Mouse (Mus musculus) kidney, adult 8-10 months (tissue): ENCODE measurements around the gene Cmtm2b.
"Not testable (repeated sequence)": the region's sequence is repeated elsewhere in the genome, so short reads cannot be mapped to it uniquely, and the experiment has no call there.

Experiments
- DNase-seq, 2 experiments: peaks; one replicate each; pipeline ENCODE4 v3.0.0; 2022

The Cmtm2b gene

GRCm38 (mm10) chr8:104321930-104322329 is at the start of gene Cmtm2b:
Cmtm2b (plus strand) TSS chr8:104322230.
- DNase-seq: not testable (repeated sequence)

DNA sequence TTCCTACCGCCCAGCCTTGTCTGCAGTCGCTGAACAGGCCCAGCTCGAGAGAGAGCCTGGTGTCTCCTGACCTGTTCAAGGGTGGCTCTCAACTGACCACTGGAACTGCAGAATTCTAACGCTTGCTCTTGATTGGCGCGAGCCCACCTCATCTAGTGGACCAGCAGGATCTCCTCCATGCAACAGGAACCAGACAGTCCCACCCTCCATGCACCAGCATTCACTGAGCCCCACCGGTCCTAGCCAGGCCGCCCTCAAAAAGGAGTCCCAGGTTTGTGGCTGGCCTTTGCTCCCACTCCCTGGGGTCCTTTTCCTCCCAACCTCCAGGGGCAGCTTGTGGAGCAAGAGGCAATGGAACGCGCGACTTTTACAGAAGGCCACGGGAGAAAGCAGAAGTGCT is 28.9 kb upstream of the Cmtm2b start, which contains the start of gene Cmtm2a:
Gene Cmtm2a (minus strand): TSS at position 101 of the 400 bp plus-strand sequence.
- not testable (repeated sequence) for DNase-seq

GRCm38 (mm10) chr8:104294396-104294795 is 27.6 kb upstream of the Cmtm2b start:
- peak; percentile 13 to 52 for DNase-seq

- DNase-seq: not testable (repeated sequence)
These were observed 20.5 kb upstream of the Cmtm2b start for GRCm38 (mm10) chr8:104301577-104301976.

GRCm38 (mm10) chr8:104302536-104302935 is 19.5 kb upstream of the Cmtm2b start:
- not testable (repeated sequence) for DNase-seq

- no peak for DNase-seq
These were observed 17.1 kb upstream of the Cmtm2b start for GRCm38 (mm10) chr8:104304962-104305361.

GRCm38 (mm10) chr8:104308341-104308740 is 13.7 kb upstream of the Cmtm2b start:
- DNase-seq: not testable (repeated sequence)

DNA sequence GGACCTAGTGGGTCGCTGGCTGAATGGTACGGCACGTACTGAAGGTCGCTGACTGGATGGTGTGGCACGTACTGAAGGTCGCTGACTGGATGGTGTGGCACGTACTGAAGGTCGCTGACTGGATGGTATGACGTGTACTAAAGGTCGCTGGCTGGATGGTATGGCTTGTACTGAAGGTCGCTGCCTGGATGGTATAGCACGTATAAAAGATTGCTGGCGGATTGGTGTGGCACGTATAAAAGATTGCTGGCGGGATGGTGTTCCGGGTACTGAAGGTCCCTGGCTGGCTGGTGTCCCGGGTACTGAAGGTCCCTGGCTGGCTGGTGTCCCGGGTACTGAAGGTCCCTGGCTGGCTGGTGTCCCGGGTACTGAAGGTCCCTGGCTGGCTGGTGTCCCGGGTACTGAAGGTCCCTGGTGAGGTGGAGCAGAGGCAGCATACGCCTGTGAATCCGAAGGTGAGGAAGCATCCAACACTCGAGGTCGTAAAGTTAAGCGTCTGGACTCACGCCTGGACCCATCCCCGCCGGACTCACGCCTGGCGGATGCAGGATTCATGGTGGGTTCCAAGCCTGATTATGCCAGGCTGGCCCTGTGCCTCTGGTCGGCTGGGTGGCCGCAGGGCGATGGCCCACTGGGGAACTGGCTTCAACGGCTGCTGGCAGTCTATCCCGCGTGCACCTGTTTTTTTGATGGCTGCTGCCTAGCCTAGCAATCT is 12.4 kb upstream of the Cmtm2b start, which contains the start of the genes Gm45711 and Cmtm1:
Gene Gm45711 (minus strand): TSS at position 641 of the 715 bp plus-strand sequence.
Gene Cmtm1 (minus strand): TSS at position 705 of the 715 bp plus-strand sequence.
- peak in 1 of 2 experiments; percentile 4 for DNase-seq

DNA sequence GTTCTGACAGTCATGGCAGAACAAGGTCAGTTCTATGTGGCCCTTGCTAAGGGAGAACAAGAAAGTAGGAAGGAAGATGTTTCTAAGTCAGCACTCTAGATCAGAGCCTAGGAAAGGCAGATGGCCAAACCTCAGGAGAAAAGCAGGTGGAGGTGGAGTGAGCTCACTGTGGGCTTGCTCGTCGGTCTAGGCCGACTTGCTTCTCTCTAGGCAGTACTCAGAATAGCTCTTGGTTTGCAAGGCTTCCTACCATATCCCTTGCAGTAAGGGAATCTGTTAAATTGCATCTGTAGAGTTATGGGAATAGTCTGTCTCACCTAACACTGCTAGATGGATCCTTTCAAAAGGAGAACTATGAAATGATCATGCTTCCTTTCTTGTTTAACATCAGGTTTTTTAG is 10.0 kb upstream of the Cmtm2b start:
- DNase-seq: not testable (repeated sequence)

DNA sequence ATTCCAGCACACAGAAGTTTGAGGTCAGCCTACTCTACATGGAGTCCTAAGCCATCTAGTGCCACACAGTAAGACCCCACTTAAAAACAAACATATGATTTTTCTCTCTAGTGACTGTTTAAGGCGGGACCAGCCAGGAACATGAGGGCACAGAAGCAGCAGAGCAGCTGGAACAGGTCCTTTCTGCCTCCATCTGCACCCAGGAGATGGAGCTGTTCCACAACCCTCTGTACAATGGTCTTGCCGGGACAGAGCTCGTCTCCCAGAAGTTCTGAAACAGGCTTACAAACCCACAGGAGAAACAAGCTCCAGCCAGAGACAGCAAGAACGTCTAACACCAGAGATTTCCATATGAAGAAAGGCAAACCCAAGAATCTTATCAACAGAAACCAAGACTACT is 8.7 kb upstream of the Cmtm2b start:
- peak in 1 of 2 experiments; percentile 14 for DNase-seq

GRCm38 (mm10) chr8:104321267-104321666 is 763 bp upstream of the Cmtm2b start, which contains the start of gene Gm11020:
Gm11020 (plus strand) TSS chr8:104321567.
- not testable (repeated sequence) for DNase-seq

DNA sequence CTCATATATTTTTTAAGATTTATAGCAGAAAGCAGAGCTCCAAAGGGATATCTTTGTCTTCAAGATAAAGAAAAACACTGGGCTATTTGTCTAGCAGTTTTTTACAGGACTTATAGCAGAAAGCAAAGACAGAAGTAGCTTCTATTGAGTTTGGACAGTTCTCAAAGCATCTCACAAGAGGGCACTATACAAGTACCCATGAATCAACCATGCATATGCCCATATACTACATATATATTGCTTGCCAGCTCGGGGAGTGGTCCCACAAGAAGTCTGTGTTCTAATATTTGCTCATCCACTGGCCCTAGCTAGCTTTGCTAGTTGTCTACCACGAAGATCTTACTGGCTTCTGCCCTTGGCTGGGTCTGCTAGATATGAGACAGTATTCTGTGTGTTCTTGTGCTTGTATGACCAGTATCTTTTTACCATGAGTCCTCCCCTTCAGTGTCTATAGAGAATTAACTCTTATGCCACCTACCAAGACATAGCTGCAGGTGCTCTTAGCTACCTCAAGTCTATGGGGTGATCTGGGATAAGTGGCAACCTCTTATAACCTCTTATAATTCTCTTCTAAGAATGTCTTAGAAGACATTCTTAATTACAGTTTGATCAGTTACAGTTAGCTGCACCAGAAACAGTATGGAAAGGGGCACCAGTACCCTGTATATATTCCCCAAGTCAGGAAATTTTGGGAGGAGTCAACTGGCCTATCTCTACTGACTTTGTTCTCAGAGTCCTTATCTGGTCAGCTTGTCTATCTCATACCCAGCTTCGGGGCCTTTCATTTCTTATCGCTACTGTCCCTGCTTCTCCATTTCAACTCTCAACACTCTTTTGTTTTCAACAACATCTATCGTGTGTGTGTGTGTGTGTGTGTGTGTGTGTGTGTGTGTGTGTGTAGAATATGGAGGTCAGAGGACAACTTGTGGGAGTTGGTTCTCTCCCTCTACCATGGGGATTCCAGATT is 10.9 kb downstream of the Cmtm2b start:
- no peak for DNase-seq

- DNase-seq: no peak
These were observed 11.8 kb downstream of the Cmtm2b start for GRCm38 (mm10) chr8:104333786-104334185.

- no peak for DNase-seq
These were observed 12.2 kb downstream of the Cmtm2b start for GRCm38 (mm10) chr8:104334196-104334595.

- no peak for DNase-seq
These were observed 14.8 kb downstream of the Cmtm2b start for GRCm38 (mm10) chr8:104336806-104337205.

DNA sequence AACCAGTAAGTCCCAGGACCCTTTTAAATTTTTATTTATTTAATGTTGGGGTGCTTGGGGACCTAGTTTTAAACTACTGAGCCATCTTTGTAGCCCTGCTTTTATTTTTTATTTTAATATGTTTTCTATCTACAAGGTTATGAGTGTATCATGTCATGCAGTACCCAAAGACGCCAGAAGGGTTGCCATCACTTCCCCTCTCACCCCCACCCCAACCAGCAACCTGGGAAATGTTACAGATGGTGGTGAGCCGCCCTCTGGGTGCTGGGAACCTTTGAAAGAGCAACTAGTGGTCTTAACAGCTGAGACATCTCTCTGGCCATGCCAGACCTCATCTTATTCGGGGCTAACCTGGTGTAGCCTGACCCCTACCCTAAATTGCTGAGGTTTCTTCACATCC is 15.9 kb downstream of the Cmtm2b start:
- DNase-seq: no peak

DNA sequence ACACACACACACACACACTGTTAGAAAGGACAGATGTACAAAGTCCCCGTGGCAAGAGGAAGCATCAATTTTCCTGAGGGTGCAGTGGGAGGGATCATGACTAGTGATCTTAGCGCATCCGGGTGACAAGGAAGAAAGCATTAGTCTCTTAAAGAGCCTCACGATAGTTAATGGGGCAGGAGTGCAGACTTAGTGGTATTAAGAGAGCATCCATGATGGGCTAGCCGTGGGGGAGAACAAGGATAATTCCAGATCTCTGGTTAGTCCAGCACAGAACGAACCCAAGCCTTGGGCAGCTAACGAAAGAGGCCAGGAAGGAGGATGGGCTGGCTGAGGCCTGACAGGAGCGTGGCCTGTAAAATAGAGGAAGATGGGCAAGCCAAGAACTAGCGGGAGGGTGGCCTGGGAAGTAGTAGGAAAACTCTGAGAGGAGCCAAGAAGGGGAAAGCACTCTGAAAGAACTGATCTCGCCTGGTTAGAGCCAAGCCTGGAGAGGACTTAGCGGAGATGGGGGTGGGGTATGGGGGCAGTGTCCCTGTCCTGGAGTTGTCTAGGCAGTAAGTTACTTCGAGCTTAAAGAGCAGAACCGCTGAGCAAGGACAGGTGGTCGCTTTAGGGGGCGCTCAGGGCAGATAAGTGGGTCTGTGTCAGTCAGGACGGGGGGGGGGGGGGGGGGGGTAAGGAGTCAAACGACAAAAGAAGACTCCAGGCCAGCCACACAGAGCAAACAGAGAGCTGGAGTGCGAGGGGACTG is 17.4 kb downstream of the Cmtm2b start, which contains the start of gene Cmtm3:
Gene Cmtm3 (plus strand): TSS at position 182 of the 754 bp plus-strand sequence.
- no peak for DNase-seq

DNA sequence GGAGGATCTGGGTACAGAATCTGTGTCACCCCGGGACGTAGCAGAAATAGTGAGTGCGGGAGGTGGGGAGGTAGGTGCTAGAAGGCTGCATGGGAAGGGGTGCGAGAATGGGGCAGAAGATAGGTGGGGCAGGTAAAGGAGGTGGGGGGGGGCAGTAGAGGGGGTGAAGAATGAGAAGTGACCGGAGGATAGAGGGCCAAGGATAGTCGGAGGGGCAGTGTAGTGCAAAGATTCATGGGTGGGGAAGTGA is 17.9 kb downstream of the Cmtm2b start:
- no peak for DNase-seq

GRCm38 (mm10) chr8:104340233-104341105 is 18.4 kb downstream of the Cmtm2b start:
- DNase-seq: peak; percentile 45 to 61

GRCm38 (mm10) chr8:104341106-104341561 is 19.1 kb downstream of the Cmtm2b start:
- DNase-seq: peak; percentile 44 to 54

- no peak for DNase-seq
These were observed 19.6 kb downstream of the Cmtm2b start for GRCm38 (mm10) chr8:104341678-104342077.
